Mouse (Mus musculus): ENCODE data around the gene Klk1b26. TPM values are rescaled to one million over a fixed set of nuclear protein-coding genes. Genes with fewer than 3 reads are reported as not detected.
"Not testable (repeated sequence)": the region's sequence is repeated elsewhere in the genome, so short reads cannot be mapped to it uniquely, and the experiment has no call there.

Klk1b26 gene
- not detected in 2 replicates for polyA plus RNA-seq (2016; fragmentation: Nextera tagmentation; extraction: Ambion mirVana)

DNA sequence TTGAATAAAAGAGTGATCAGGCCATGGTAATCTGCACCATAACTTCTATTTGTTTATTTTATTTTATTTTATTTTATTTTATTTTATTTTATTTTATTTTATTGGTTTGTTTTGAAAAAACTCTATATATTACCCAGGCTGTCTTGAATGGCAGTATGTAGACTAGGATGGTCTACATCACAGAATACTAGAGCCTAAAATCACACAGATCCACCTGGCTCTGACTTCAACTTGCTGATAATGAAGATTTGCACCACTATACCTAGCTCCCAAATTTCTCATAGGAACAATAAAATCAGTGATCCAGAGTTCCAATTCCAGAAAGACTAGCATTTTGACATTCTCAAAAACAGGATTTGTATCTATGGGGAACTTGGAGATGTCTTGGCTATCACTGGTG is at the start of gene Klk1b26:
Klk1b26 (plus strand) TSS at position 301 of the 400 bp plus-strand sequence.
- not testable (repeated sequence) for H3K9me3 ChIP-seq; DNase-seq (ENCODE audit: low spot score); H3K27me3 ChIP-seq (ENCODE audit: insufficient read depth, poor library complexity, severe bottlenecking); H3K4me1 ChIP-seq (replicated peaks); H3K4me3 ChIP-seq; H3K36me3 ChIP-seq; H3K27ac ChIP-seq

DNA sequence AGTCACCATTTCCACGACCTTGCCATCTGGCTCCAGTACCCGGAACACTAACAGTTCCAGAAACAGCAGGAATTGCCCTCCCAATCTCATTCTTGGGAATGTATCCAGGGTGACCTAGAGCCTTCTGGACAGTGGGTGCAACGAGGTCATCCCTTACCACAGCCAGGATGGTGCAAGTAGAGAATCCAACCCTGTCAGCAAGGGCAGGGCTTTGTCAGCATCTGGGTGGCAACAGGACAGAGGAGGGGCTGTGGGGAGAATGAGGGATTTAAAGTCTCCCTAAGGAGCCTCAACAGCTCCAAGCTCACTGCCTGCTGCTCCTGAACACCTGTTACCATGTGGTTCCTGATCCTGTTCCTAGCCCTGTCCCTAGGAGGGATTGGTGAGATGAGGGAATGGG is 45.5 kb upstream of the Klk1b26 start, which contains the start of gene Klk1b1:
Klk1b1 (plus strand) TSS at position 301 of the 400 bp plus-strand sequence.
- no peaks in the 10 kb centered on the region for H3K27me3 ChIP-seq (ENCODE audit: insufficient read depth, poor library complexity, severe bottlenecking)
- no peak within 1 kb of the TSS for H3K27ac ChIP-seq
- H3K4me1 ChIP-seq (replicated peaks), result no peaks in the 10 kb centered on the region
- H3K36me3 ChIP-seq, result no peaks in the 10 kb centered on the region
- no peak within 1 kb of the TSS for H3K4me3 ChIP-seq
- DNase-seq (ENCODE audit: low spot score), result no peak
- H3K9me3 ChIP-seq, result no peaks in the 10 kb centered on the region
- 68% methylated on average over 3 of the region's 3 CpGs for WGBS

DNA sequence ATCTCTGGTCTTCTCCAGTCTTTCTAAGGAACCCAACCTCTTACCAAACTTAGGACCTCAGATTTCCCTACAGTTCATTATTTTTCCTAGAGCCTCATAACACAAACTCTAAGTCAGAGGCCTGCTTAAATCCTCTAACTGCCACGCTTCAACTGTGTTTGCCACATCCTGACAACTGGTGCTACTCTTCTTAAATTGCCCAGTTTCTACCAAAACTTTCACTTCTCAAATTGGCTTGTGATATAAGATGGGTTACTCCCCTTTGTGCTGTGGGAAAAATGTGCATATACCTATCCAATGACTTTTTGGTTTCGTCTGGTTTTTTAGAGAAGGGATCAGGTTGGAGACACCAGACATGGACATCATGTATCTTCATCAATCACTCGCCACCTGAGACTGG is 44.9 kb upstream of the Klk1b26 start:
- DNase-seq (ENCODE audit: low spot score), result no peak
- no peak overlapping the region for H3K27ac ChIP-seq
- no peaks in the 10 kb centered on the region for H3K9me3 ChIP-seq
- 89% methylated on average over 3 of the region's 3 CpGs for WGBS
- H3K4me3 ChIP-seq, result no peak overlapping the region
- H3K4me1 ChIP-seq (replicated peaks), result no peaks in the 10 kb centered on the region
- H3K27me3 ChIP-seq (ENCODE audit: insufficient read depth, poor library complexity, severe bottlenecking), result no peaks in the 10 kb centered on the region
- H3K36me3 ChIP-seq, result no peaks in the 10 kb centered on the region

DNA sequence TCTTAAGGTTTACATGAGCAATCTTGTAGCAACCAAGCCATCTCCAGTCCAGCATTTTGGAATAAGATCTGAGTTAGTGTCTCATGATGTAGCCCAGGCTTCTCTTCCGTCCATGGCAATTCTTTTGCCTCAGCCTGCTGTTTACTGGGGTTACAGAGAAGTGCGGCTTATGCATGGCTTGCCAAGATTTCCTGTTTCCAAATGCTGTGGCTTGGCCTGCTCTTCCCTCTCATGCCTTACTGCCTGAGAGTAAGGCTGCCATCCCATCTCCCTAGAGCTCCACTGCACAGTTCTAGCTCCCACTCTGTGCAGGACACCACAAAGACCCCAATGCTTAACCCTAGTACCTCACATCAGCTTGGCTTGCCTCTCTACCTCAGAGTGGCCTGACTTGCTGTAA is 44.4 kb upstream of the Klk1b26 start:
- Histone ChIP-seq H3K27me3 (ENCODE audit: insufficient read depth, poor library complexity, severe bottlenecking) (no peaks in the 10 kb centered on the region), H3K9me3 (no peaks in the 10 kb centered on the region), H3K4me1 (replicated peaks) (no peaks in the 10 kb centered on the region), H3K4me3 (no peak overlapping the region), H3K27ac (no peak overlapping the region), H3K36me3 (no peaks in the 10 kb centered on the region)
- DNase-seq (ENCODE audit: low spot score), result no peak
- 85% methylated on average over 2 of the region's 2 CpGs for WGBS

DNA sequence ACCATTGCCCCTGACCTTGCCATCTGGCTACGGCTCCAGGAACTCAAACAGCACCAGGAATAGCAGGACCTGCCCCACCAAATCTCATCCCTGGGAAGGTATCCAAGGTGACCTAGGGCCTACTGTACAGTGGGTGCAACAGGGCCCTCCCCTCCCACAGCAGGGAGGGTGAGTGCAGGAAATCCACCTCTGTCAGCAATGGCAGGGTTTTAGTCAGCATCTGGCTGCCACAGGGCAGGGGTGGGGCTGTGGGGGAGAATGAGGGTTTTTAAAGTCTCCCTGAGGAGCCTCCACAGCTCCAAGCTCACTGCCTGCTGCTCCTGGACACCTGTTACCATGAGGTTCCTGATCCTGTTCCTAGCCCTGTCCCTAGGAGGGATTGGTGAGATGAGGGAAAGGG is 36.2 kb upstream of the Klk1b26 start, which contains the start of gene Klk1b9:
Klk1b9 (plus strand) TSS at position 301 of the 400 bp plus-strand sequence.
- not testable (repeated sequence) for DNase-seq (ENCODE audit: low spot score); H3K4me1 ChIP-seq (replicated peaks); H3K27me3 ChIP-seq (ENCODE audit: insufficient read depth, poor library complexity, severe bottlenecking); H3K4me3 ChIP-seq; H3K9me3 ChIP-seq; H3K27ac ChIP-seq; H3K36me3 ChIP-seq
- 73% methylated on average over 1 of the region's 1 CpGs for WGBS

DNA sequence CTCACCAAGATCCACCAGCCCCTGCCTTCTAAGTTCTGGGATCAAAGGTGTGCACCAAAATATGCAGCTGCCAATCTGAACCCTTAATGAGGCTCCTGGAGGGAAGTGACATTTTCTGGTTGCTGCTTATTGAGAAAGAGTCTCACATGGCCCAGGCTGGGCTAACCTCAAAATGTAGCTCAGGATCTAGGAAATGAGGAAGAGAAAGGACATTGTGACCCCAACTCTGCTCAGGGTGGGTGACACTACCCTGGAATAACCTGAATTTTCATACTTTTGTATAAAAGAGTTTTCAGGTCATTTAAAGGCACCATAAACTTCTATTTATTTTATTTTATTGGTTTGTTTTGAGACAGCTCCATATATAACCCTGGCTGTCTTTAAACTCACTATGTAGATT is 26.3 kb upstream of the Klk1b26 start:
- Histone ChIP-seq H3K9me3 (no peaks in the 10 kb centered on the region), H3K27me3 (ENCODE audit: insufficient read depth, poor library complexity, severe bottlenecking) (no peaks in the 10 kb centered on the region), H3K4me1 (replicated peaks) (no peaks in the 10 kb centered on the region), H3K27ac (no peak overlapping the region), H3K4me3 (no peak overlapping the region), H3K36me3 (no peaks in the 10 kb centered on the region)
- no peak for DNase-seq (ENCODE audit: low spot score)

DNA sequence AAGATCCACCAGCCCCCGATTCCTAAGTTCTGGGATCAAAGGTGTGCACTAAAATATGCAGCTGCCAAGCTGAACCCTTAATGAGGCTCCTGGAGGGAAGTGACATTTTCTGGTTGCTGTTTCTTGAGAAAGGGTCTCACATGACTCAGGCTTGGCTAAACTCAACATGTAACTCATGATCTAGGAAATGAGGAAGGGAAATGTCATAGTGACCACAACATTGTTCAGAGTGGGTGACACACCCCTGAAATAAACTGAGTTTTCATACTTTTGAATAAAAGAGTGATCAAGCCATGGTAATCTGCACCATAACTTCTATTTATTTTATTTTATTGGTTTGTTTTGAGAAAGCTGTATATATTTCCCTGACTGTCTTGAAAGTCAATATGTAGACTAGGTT is 17.1 kb upstream of the Klk1b26 start:
- not testable (repeated sequence) for H3K36me3 ChIP-seq; DNase-seq (ENCODE audit: low spot score); H3K27ac ChIP-seq; H3K4me1 ChIP-seq (replicated peaks); H3K4me3 ChIP-seq; H3K9me3 ChIP-seq; H3K27me3 ChIP-seq (ENCODE audit: insufficient read depth, poor library complexity, severe bottlenecking)
- WGBS, result 86% methylated on average over 1 of the region's 1 CpGs

DNA sequence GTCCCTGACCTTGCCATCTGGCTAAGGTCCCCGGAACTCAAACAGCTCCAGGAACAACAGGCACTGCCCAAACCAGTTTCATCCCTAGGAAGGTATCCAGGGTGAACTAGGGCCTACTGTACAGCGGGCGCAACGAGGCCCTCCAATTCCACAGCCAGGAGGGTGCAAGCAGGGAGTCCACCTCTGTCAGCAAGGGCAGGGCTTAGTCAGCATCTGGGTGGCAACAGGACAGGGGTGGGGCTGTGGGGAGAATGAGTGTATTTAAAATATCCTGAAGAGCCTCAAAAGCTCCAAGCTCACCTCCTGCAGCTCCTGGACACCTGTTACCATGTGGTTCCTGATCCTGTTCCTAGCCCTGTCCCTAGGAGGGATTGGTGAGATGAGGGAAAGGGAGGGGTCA is 16.4 kb upstream of the Klk1b26 start, which contains the start of gene Klk1b11:
Klk1b11 (plus strand) TSS at position 301 of the 400 bp plus-strand sequence.
- WGBS, result 89% methylated on average over 4 of the region's 4 CpGs
- not testable (repeated sequence) for DNase-seq (ENCODE audit: low spot score); H3K4me1 ChIP-seq (replicated peaks); H3K27me3 ChIP-seq (ENCODE audit: insufficient read depth, poor library complexity, severe bottlenecking); H3K27ac ChIP-seq; H3K36me3 ChIP-seq; H3K4me3 ChIP-seq; H3K9me3 ChIP-seq

DNA sequence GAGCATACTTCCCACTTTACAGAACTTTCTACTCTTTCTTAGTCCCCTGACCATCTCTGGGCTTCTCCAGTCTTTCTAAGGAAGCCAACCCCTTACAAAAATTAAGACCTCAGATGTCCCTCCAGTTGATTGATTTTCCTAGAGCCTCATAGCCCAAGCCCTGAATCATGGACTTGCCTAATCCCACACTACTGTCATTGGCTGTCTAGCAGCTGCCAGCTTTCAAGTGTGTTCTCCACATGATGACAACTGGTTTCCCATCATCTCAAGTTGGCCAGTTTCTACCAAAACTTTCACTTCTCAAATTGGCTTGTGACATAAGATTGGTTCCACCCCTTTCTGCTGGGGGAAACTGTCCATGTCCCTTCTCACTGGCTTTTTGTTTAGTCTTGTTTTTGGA is 7.1 kb upstream of the Klk1b26 start:
- Histone ChIP-seq H3K27ac (no peak overlapping the region), H3K9me3 (no peaks in the 10 kb centered on the region), H3K4me3 (no peak overlapping the region), H3K36me3 (no peaks in the 10 kb centered on the region), H3K4me1 (replicated peaks) (no peaks in the 10 kb centered on the region), H3K27me3 (ENCODE audit: insufficient read depth, poor library complexity, severe bottlenecking) (no peaks in the 10 kb centered on the region)
- DNase-seq (ENCODE audit: low spot score), result no peak

DNA sequence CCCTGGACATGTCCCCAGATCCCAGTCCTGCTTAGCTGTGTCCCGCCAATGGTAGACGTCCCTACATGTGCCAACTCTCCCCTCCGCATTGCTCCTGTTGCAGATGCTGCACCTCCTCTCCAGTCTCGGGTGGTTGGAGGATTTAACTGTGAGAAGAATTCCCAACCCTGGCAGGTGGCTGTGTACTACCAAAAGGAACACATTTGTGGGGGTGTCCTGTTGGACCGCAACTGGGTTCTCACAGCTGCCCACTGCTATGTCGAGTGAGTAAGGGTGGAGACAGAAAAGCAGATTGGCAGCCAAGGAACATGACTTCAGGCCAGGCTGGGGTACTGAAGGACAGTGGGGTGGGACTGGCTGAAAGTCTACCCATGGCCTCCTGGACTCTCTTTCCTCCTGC is 2.7 kb downstream of the Klk1b26 start:
- H3K4me3 ChIP-seq, result not testable (repeated sequence)

DNA sequence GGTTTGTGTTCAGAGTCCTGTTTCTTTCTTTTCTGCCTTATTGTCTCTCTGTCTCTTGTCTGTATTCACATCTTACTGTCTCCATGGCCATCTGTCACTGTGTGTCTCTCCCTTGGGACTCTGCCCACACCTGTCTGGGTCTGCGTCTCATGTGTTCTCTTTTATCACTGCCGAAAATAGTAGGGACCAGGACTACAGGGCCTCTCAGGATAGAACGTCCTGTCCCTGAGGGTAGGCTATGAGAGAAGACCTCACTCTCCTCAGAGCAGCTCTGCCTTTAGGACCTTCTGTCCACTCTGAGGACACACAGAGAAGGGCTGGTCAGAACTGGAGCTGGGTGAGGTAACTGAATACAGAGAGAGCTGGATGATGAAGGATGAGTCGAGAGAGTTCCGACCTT is 3.1 kb downstream of the Klk1b26 start:
- WGBS, result 86% methylated on average over 5 of the region's 5 CpGs
- Histone ChIP-seq H3K4me3 (no peak overlapping the region), H3K27ac (no peak overlapping the region), H3K4me1 (replicated peaks) (no peaks in the 10 kb centered on the region), H3K36me3 (no peaks in the 10 kb centered on the region), H3K9me3 (no peaks in the 10 kb centered on the region), H3K27me3 (ENCODE audit: insufficient read depth, poor library complexity, severe bottlenecking) (no peaks in the 10 kb centered on the region)
- no peak for DNase-seq (ENCODE audit: low spot score)

More for the DNA sequence above, 2.7 kb downstream of the Klk1b26 start:
- H3K9me3 ChIP-seq; H3K36me3 ChIP-seq; H3K27ac ChIP-seq; H3K4me1 ChIP-seq (replicated peaks); DNase-seq (ENCODE audit: low spot score); H3K27me3 ChIP-seq (ENCODE audit: insufficient read depth, poor library complexity, severe bottlenecking): not testable (repeated sequence)
- WGBS, result 84% methylated on average over 6 of the region's 6 CpGs

DNA sequence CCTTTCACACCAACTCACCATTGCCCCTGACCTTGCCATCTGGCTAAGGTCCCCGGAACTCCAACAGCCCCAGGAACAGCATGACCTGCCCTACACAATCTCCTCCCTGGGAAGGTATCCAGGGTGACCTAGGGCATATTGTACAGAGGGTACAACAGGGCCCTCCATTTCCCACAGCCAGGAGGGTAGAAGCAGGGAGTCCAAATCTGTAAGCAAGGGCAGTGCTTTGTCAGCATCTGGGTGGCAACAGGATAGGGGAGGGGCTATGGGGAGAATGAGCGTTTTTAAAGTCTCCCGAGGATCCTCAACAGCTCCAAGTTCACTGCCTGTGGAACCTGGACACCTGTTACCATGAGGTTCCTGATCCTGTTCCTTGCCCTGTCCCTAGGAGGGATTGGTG is 40.0 kb downstream of the Klk1b26 start, which contains the start of gene Klk1b27:
Klk1b27 (plus strand) TSS at position 301 of the 400 bp plus-strand sequence.
- 69% methylated on average over 3 of the region's 3 CpGs for WGBS
- DNase-seq (ENCODE audit: low spot score); H3K9me3 ChIP-seq; H3K4me1 ChIP-seq (replicated peaks); H3K4me3 ChIP-seq; H3K36me3 ChIP-seq; H3K27me3 ChIP-seq (ENCODE audit: insufficient read depth, poor library complexity, severe bottlenecking); H3K27ac ChIP-seq: not testable (repeated sequence)

Data from hindbrain, embryonic 10.5 days (tissue).